Mouse (Mus musculus) forebrain, embryonic 14.5 days (tissue): ENCODE data around the gene Slc9a1. TPM values are rescaled to one million over a fixed set of nuclear protein-coding genes. Genes with fewer than 3 reads are reported as not detected.

Experiments used
- ATAC-seq: fragments of 200-750 bp; cut with Nextera tagmentation; 2 replicates; pipeline ENCODE4 v1.8.0; 2017; ENCODE audit warnings: mild to moderate bottlenecking, moderate library complexity
- DNase-seq: peaks from one replicate; pipeline ENCODE4 v3.0.0-alpha.2; 2015; ENCODE audit warnings: low spot score
- H3K27ac ChIP-seq: fragments of 300-500 bp; sonication (generic); 2 replicates; pipeline ENCODE4 v1.5.1; 2014; ENCODE audit warnings: low read depth, mild to moderate bottlenecking, control low read depth, low read length, moderate library complexity
- H3K27me3 ChIP-seq: fragments of 300-500 bp; sonication (generic); replicated peaks from 2 replicates; pipeline ENCODE4 v1.6.1; 2014; ENCODE audit warnings: low read length, control low read depth, mixed read lengths; ENCODE audit not compliant: control insufficient read depth, insufficient read depth
- H3K36me3 ChIP-seq: fragments of 300-500 bp; sonication (generic); 2 replicates; pipeline ENCODE4 v1.6.1; 2014; ENCODE audit warnings: low read length, control low read depth; ENCODE audit not compliant: control insufficient read depth, insufficient read depth
- H3K4me1 ChIP-seq: fragments of 300-500 bp; sonication (generic); 2 replicates; pipeline ENCODE4 v1.6.1; 2014; ENCODE audit warnings: antibody characterized with exemption, low read length, control low read depth; ENCODE audit not compliant: control insufficient read depth, insufficient read depth
- H3K4me2 ChIP-seq: fragments of 300-500 bp; sonication (generic); 2 replicates; pipeline ENCODE4 v1.6.1; 2014; ENCODE audit warnings: mild to moderate bottlenecking, control low read depth, low read length
- H3K4me3 ChIP-seq: fragments of 300-500 bp; sonication (generic); 2 replicates; pipeline ENCODE4 v1.5.1; 2014; ENCODE audit warnings: low read depth, low read length, control low read depth
- H3K9ac ChIP-seq: fragments of 300-500 bp; sonication (generic); 2 replicates; pipeline ENCODE4 v1.6.1; 2014; ENCODE audit warnings: mild to moderate bottlenecking, low read length, control low read depth, moderate library complexity
- H3K9me3 ChIP-seq: fragments of 300-500 bp; sonication (generic); replicated peaks from 2 replicates; pipeline ENCODE4 v1.6.1; 2016; ENCODE audit warnings: low read length, control low read depth, mixed read lengths; ENCODE audit not compliant: control insufficient read depth
- WGBS: fragments of 180-500 bp; shearing (Covaris S2); extraction: QIAGEN DNeasy Blood & Tissue Kit; methylation state at CpG from one replicate; pipeline ENCODE4 v1.1.7; 2014; 5-methylcytosine and 5-hydroxymethylcytosine counted together
- polyA plus RNA-seq: library from polyadenylated mRNA; unstranded; fragments of >200 nt; fragmentation: Nextera tagmentation; extraction: Ambion mirVana; gene quantifications from 2 replicates; pipeline ENCODE4 v1.2.1, GENCODE M21; 2014

The Slc9a1 gene
- polyA plus RNA-seq, 1 experiment from 2014 or later, result 4.4 TPM

GRCm38 (mm10) chr4:133414920-133415319 lies 45.4 kb downstream of the Slc9a1 start:
- DNase-seq (no peak), ATAC-seq (no peak)
- H3K4me2 ChIP-seq, result no peak overlapping the region
- H3K27ac ChIP-seq, result no peak overlapping the region
- H3K9me3 ChIP-seq, result no peaks in the 10 kb centered on the region
- H3K9ac ChIP-seq, result no peak overlapping the region
- no peak overlapping the region for H3K4me3 ChIP-seq
- 63% methylated on average over 4 of the region's 4 CpGs for WGBS
- no peaks in the 10 kb centered on the region for H3K27me3 ChIP-seq
- peaks cover 28% of the 10 kb centered on the region; the same call in 1 of the 2 replicates for H3K36me3 ChIP-seq
- H3K4me1 ChIP-seq, result no peaks in the 10 kb centered on the region

GRCm38 (mm10) chr4:133419312-133420004 lies 50.0 kb downstream of the Slc9a1 start:
- Histone ChIP-seq H3K9me3 (no peaks in the 10 kb centered on the region), H3K27me3 (no peaks in the 10 kb centered on the region), H3K9ac (no peak overlapping the region), H3K4me1 (no peaks in the 10 kb centered on the region), H3K4me3 (no peak overlapping the region), H3K27ac (no peak overlapping the region), H3K36me3 (peaks cover 37% of the 10 kb centered on the region), H3K4me2 (no peak overlapping the region)
- ATAC-seq, result no peak
- peak; percentile 45 for DNase-seq
- 69% methylated on average over 14 of the region's 14 CpGs for WGBS

- H3K4me1 ChIP-seq, result no peaks in the 10 kb centered on the region
- H3K4me3 ChIP-seq, result no peak overlapping the region
- no peaks in the 10 kb centered on the region for H3K27me3 ChIP-seq
- WGBS, result 89% methylated on average over 12 of the region's 12 CpGs
- no peak overlapping the region for H3K9ac ChIP-seq
- H3K4me2 ChIP-seq, result no peak overlapping the region
- DNase-seq, result no peak
- H3K36me3 ChIP-seq, result peaks cover 37% of the 10 kb centered on the region
- ATAC-seq, result no peak
- H3K27ac ChIP-seq, result no peak overlapping the region
- H3K9me3 ChIP-seq, result no peaks in the 10 kb centered on the region
Observed at GRCm38 (mm10) chr4:133421989-133422388, 52.5 kb downstream of the Slc9a1 start.

- H3K9me3 ChIP-seq, result no peaks in the 10 kb centered on the region
- peaks cover 37% of the 10 kb centered on the region for H3K36me3 ChIP-seq
- ATAC-seq, result no peak
- H3K27ac ChIP-seq, result no peak overlapping the region
- DNase-seq, result no peak
- H3K27me3 ChIP-seq, result no peaks in the 10 kb centered on the region
- H3K4me2 ChIP-seq, result no peak overlapping the region
- H3K4me1 ChIP-seq, result no peaks in the 10 kb centered on the region
- 85% methylated on average over 15 of the region's 15 CpGs for WGBS
- no peak overlapping the region for H3K4me3 ChIP-seq
- no peak overlapping the region for H3K9ac ChIP-seq
Observed at GRCm38 (mm10) chr4:133422601-133423000, 53.1 kb downstream of the Slc9a1 start.

- Histone ChIP-seq H3K4me2 (no peak overlapping the region), H3K4me3 (no peak overlapping the region), H3K9ac (no peak overlapping the region), H3K27me3 (no peaks in the 10 kb centered on the region), H3K9me3 (no peaks in the 10 kb centered on the region), H3K27ac (no peak overlapping the region), H3K4me1 (no peaks in the 10 kb centered on the region), H3K36me3 (peaks cover 32% of the 10 kb centered on the region)
- ATAC-seq, result peak; percentile 13; the same call in 1 of the 2 replicates
- peak; percentile 35 for DNase-seq
- WGBS, result 47% methylated on average over 6 of the region's 6 CpGs
Observed at GRCm38 (mm10) chr4:133423108-133423507, 53.6 kb downstream of the Slc9a1 start.

GRCm38 (mm10) chr4:133423691-133424090 lies 54.2 kb downstream of the Slc9a1 start:
- no peak overlapping the region for H3K4me2 ChIP-seq
- peaks cover 26% of the 10 kb centered on the region for H3K36me3 ChIP-seq
- H3K27me3 ChIP-seq, result no peaks in the 10 kb centered on the region
- H3K4me3 ChIP-seq, result no peak overlapping the region
- no peak; the same call in 1 of the 2 replicates for ATAC-seq
- no peaks in the 10 kb centered on the region for H3K4me1 ChIP-seq
- no peak overlapping the region for H3K9ac ChIP-seq
- 81% methylated on average over 6 of the region's 6 CpGs for WGBS
- H3K9me3 ChIP-seq, result no peaks in the 10 kb centered on the region
- H3K27ac ChIP-seq, result no peak overlapping the region
- DNase-seq, result no peak

- Histone ChIP-seq H3K9ac (no peak overlapping the region), H3K4me3 (no peak overlapping the region), H3K4me1 (no peaks in the 10 kb centered on the region), H3K36me3 (peaks cover 26% of the 10 kb centered on the region), H3K9me3 (no peaks in the 10 kb centered on the region), H3K27me3 (no peaks in the 10 kb centered on the region), H3K4me2 (no peak overlapping the region), H3K27ac (no peak overlapping the region)
- peak; percentile 90 for DNase-seq
- peak; percentile 60; the same call in 1 of the 2 replicates for ATAC-seq
- WGBS, result 33% methylated on average over 4 of the region's 4 CpGs
Observed at GRCm38 (mm10) chr4:133424100-133424499, 54.6 kb downstream of the Slc9a1 start.

- Histone ChIP-seq H3K4me3 (no peak overlapping the region), H3K9ac (no peak overlapping the region), H3K4me1 (no peaks in the 10 kb centered on the region), H3K27ac (no peak overlapping the region), H3K4me2 (no peak overlapping the region), H3K36me3 (peaks cover 10% of the 10 kb centered on the region; the same call in 1 of the 2 replicates), H3K9me3 (no peaks in the 10 kb centered on the region), H3K27me3 (no peaks in the 10 kb centered on the region)
- 83% methylated on average over 5 of the region's 5 CpGs for WGBS
- ATAC-seq (no peak), DNase-seq (no peak)
Observed at GRCm38 (mm10) chr4:133426141-133426540, 56.6 kb downstream of the Slc9a1 start.

- Histone ChIP-seq H3K9ac (no peak overlapping the region), H3K9me3 (no peaks in the 10 kb centered on the region), H3K36me3 (no peaks in the 10 kb centered on the region), H3K4me2 (no peak overlapping the region), H3K4me1 (no peaks in the 10 kb centered on the region; the same call in none of the 2 replicates), H3K4me3 (no peak overlapping the region), H3K27me3 (no peaks in the 10 kb centered on the region), H3K27ac (no peak overlapping the region)
- WGBS, result 59% methylated on average over 6 of the region's 6 CpGs
- DNase-seq (no peak), ATAC-seq (no peak)
Observed at GRCm38 (mm10) chr4:133431508-133431907, 62.0 kb downstream of the Slc9a1 start.
